Mouse (Mus musculus) forebrain, embryonic 16.5 days (tissue): ENCODE data around the gene Efna2. TPM values are rescaled to one million over a fixed set of nuclear protein-coding genes. Genes with fewer than 3 reads are reported as not detected.

Experiments
- ATAC-seq: fragments of 200-750 bp; cut with Nextera tagmentation; 2 replicates; pipeline ENCODE4 v1.8.0; 2017; ENCODE audit warnings: mild to moderate bottlenecking, moderate library complexity
- H3K27ac ChIP-seq: fragments of 300-500 bp; sonication (generic); 2 replicates; pipeline ENCODE4 v1.5.1; 2014; ENCODE audit warnings: low read length, control low read depth
- H3K27me3 ChIP-seq: fragments of 300-500 bp; sonication (generic); replicated peaks from 2 replicates; pipeline ENCODE4 v1.6.1; 2014; ENCODE audit warnings: low read length; ENCODE audit not compliant: control insufficient read depth, insufficient read depth
- H3K36me3 ChIP-seq: fragments of 300-500 bp; sonication (generic); 2 replicates; pipeline ENCODE4 v1.6.1; 2014; ENCODE audit not compliant: control insufficient read depth, insufficient read depth
- H3K4me1 ChIP-seq: fragments of 300-500 bp; sonication (generic); replicated peaks from 2 replicates; pipeline ENCODE4 v1.6.1; 2014; ENCODE audit warnings: low read length; ENCODE audit not compliant: control insufficient read depth, insufficient read depth
- H3K4me2 ChIP-seq: fragments of 300-500 bp; sonication (generic); 2 replicates; pipeline ENCODE4 v1.6.1; 2014; ENCODE audit warnings: mild to moderate bottlenecking, low read length, control low read depth
- H3K4me3 ChIP-seq: fragments of 300-500 bp; sonication (generic); replicated peaks from 2 replicates; pipeline ENCODE4 v1.5.1; 2014; ENCODE audit warnings: mild to moderate bottlenecking, low read length, control low read depth
- H3K9ac ChIP-seq: fragments of 300-500 bp; sonication (generic); replicated peaks from 2 replicates; pipeline ENCODE4 v1.6.1; 2014; ENCODE audit warnings: low read depth, low read length, control low read depth
- H3K9me3 ChIP-seq: fragments of 300-500 bp; sonication (generic); 2 replicates; pipeline ENCODE4 v1.6.1; 2016; ENCODE audit warnings: low read length; ENCODE audit not compliant: control insufficient read depth
- WGBS: fragments of 180-500 bp; shearing (Covaris S2); extraction: QIAGEN DNeasy Blood & Tissue Kit; methylation state at CpG from one replicate; pipeline ENCODE4 v1.1.7; 2014; 5-methylcytosine and 5-hydroxymethylcytosine counted together
- polyA plus RNA-seq: library from polyadenylated mRNA; unstranded; fragments of >200 nt; fragmentation: Nextera tagmentation; extraction: Ambion mirVana; gene quantifications from 2 replicates; pipeline ENCODE4 v1.2.1, GENCODE M21; 2015

Efna2 gene
- polyA plus RNA-seq, 1 experiment from 2014 or later = 24.8 TPM

GRCm38 (mm10) chr10:80159561-80160454 is 19.5 kb upstream of the Efna2 start:
- Histone ChIP-seq H3K4me2 (peak overlapping the region; percentile 80), H3K9ac (peak overlapping the region; percentile 60), H3K36me3 (peaks cover 26% of the 10 kb centered on the region), H3K9me3 (no peaks in the 10 kb centered on the region), H3K27me3 (no peaks in the 10 kb centered on the region), H3K4me1 (peaks cover 54% of the 10 kb centered on the region), H3K4me3 (peak overlapping the region; percentile 48), H3K27ac (peak overlapping the region; percentile 88)
- peak; percentile 90 for ATAC-seq
- WGBS = under 1% methylated on average over 55 of the region's 55 CpGs

- H3K4me2 ChIP-seq = peak overlapping the region; percentile 62
- peak overlapping the region; percentile 59; the same call in 1 of the 2 replicates for H3K27ac ChIP-seq
- H3K9me3 ChIP-seq = no peaks in the 10 kb centered on the region
- peaks cover 17% of the 10 kb centered on the region for H3K36me3 ChIP-seq
- H3K4me3 ChIP-seq = peak overlapping the region; percentile 48
- H3K4me1 ChIP-seq = peaks cover 64% of the 10 kb centered on the region
- 0 out of 2 replicates have a peak overlapping the region, but pooled peaks have one; percentile 22 for H3K9ac ChIP-seq
- ATAC-seq = no peak
- H3K27me3 ChIP-seq = no peaks in the 10 kb centered on the region
- 3% methylated on average over 33 of the region's 33 CpGs for WGBS
Measured at GRCm38 (mm10) chr10:80160455-80161371, 18.6 kb upstream of the Efna2 start.

GRCm38 (mm10) chr10:80161522-80162242 is 17.6 kb upstream of the Efna2 start:
- Histone ChIP-seq H3K9me3 (no peaks in the 10 kb centered on the region), H3K4me2 (no peak overlapping the region), H3K4me3 (no peak overlapping the region), H3K36me3 (peaks cover 8% of the 10 kb centered on the region), H3K9ac (no peak overlapping the region), H3K27ac (peak overlapping the region; percentile 18; the same call in 1 of the 2 replicates), H3K27me3 (no peaks in the 10 kb centered on the region), H3K4me1 (peaks cover 67% of the 10 kb centered on the region)
- 19% methylated on average over 7 of the region's 7 CpGs for WGBS
- ATAC-seq = no peak

GRCm38 (mm10) chr10:80162243-80162608 is 17.1 kb upstream of the Efna2 start:
- H3K27me3 ChIP-seq = no peaks in the 10 kb centered on the region
- no peak overlapping the region for H3K4me2 ChIP-seq
- no peak overlapping the region for H3K4me3 ChIP-seq
- H3K36me3 ChIP-seq = peaks cover 3% of the 10 kb centered on the region; the same call in 1 of the 2 replicates
- no peak for ATAC-seq
- no peak overlapping the region for H3K9ac ChIP-seq
- no peaks in the 10 kb centered on the region for H3K9me3 ChIP-seq
- peaks cover 67% of the 10 kb centered on the region for H3K4me1 ChIP-seq
- 85% methylated on average over 3 of the region's 3 CpGs for WGBS
- no peak overlapping the region for H3K27ac ChIP-seq

- Histone ChIP-seq H3K9ac (no peak overlapping the region), H3K27ac (no peak overlapping the region), H3K36me3 (no peaks in the 10 kb centered on the region), H3K4me1 (peaks cover 62% of the 10 kb centered on the region), H3K4me3 (no peak overlapping the region), H3K27me3 (no peaks in the 10 kb centered on the region), H3K4me2 (no peak overlapping the region), H3K9me3 (no peaks in the 10 kb centered on the region)
- WGBS = 78% methylated on average over 6 of the region's 6 CpGs
- ATAC-seq = no peak
Measured at GRCm38 (mm10) chr10:80162716-80163299, 16.5 kb upstream of the Efna2 start.

- no peak overlapping the region for H3K9ac ChIP-seq
- WGBS = 78% methylated on average over 8 of the region's 8 CpGs
- ATAC-seq = no peak
- H3K9me3 ChIP-seq = no peaks in the 10 kb centered on the region
- no peaks in the 10 kb centered on the region for H3K27me3 ChIP-seq
- H3K27ac ChIP-seq = no peak overlapping the region
- no peak overlapping the region for H3K4me2 ChIP-seq
- peaks cover 55% of the 10 kb centered on the region for H3K4me1 ChIP-seq
- no peaks in the 10 kb centered on the region for H3K36me3 ChIP-seq
- H3K4me3 ChIP-seq = no peak overlapping the region
Measured at GRCm38 (mm10) chr10:80163721-80164120, 15.6 kb upstream of the Efna2 start.

- ATAC-seq = no peak
- H3K4me2 ChIP-seq = peak overlapping the region; percentile 94
- peak overlapping the region; percentile 53 for H3K4me3 ChIP-seq
- no peaks in the 10 kb centered on the region for H3K27me3 ChIP-seq
- peaks cover 55% of the 10 kb centered on the region for H3K4me1 ChIP-seq
- peak overlapping the region; percentile 69 for H3K9ac ChIP-seq
- 9% methylated on average over 44 of the region's 44 CpGs for WGBS
- H3K9me3 ChIP-seq = no peaks in the 10 kb centered on the region
- H3K36me3 ChIP-seq = no peaks in the 10 kb centered on the region
- H3K27ac ChIP-seq = peak overlapping the region; percentile 73
Measured at GRCm38 (mm10) chr10:80164161-80164997, 14.9 kb upstream of the Efna2 start.

GRCm38 (mm10) chr10:80164998-80165344 is 14.3 kb upstream of the Efna2 start:
- H3K27ac ChIP-seq = peak overlapping the region; percentile 73
- H3K36me3 ChIP-seq = 0 out of 2 replicates have a peak, but pooled peaks cover under 1% of the 10 kb centered on the region
- under 1% methylated on average over 17 of the region's 17 CpGs for WGBS
- peak overlapping the region; percentile 69 for H3K9ac ChIP-seq
- H3K9me3 ChIP-seq = no peaks in the 10 kb centered on the region
- no peaks in the 10 kb centered on the region for H3K27me3 ChIP-seq
- H3K4me3 ChIP-seq = peak overlapping the region; percentile 53
- H3K4me1 ChIP-seq = peaks cover 58% of the 10 kb centered on the region
- peak overlapping the region; percentile 94 for H3K4me2 ChIP-seq
- ATAC-seq = peak; percentile 37
